Mouse (Mus musculus) G1E (cell line): Measurements from ENCODE around the gene Mxd4.

ENCODE experiments used
- CTCF ChIP-seq: IDR thresholded peaks from 2 replicates; pipeline ENCODE4 v1.5.1; 2012; ENCODE audit warnings: low read depth, low read length, inconsistent platforms, mixed read lengths
- GATA1 ChIP-seq: IDR thresholded peaks from 2 replicates; pipeline ENCODE4 v1.6.1; 2012; ENCODE audit warnings: borderline replicate concordance, low read length, inconsistent platforms, mixed read lengths
- POLR2AphosphoS5 ChIP-seq: IDR thresholded peaks from 2 replicates; pipeline ENCODE4 v1.6.1; 2012; ENCODE audit warnings: low read depth, low read length, inconsistent platforms; ENCODE audit not compliant: insufficient replicate concordance

DNA sequence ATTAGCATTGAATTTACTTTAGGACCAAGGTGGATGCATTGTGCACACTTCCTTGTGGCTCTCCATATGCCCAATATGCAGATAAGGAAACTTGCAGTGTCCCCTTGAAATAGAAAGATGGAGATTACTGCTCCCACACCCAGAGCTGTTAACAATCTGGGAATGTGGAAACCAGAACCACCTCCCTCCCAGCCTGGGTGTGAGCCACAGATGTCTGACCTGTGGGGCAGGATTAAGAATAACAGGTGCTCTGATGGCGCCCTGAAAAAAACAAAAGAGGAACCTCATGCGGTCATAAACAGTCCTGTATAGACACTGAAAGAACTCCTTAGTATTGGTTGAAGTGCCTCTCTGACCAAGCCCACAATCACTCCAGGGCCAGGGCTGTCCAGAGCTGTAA lies 1.3 kb upstream of the Mxd4 start:
- TF ChIP-seq CTCF = no peak
- no peak for TF ChIP-seq POLR2AphosphoS5
- no peak for TF ChIP-seq GATA1
